Mouse (Mus musculus): Measurements from ENCODE around the gene Acsm3.

DNA sequence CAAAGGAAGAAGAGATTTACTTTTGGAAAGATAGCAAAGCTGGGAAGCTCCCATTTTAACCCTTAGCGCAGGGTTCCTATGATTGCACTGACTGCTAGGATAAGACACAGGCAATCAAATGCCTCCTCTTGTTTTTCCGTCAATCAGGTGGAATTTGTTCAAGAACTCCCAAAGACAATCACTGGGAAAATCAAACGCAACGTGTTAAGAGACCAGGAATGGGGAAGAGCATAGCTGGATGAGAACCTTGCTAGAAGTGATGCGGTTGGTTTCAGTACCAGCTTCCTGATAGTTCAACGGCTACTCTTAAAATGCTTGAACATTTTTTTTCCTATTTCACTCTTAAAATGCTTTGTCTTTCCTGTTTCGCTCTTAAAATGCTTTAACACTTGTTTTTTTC lies 46.6 kb upstream of the Acsm3 start:
- TF ChIP-seq CTCF (IDR thresholded peaks at IDR 0.05; ENCODE audit: low read depth) (no peak), EP300 (IDR thresholded peaks at IDR 0.05; ENCODE audit: low read depth) (no peak)

Data from heart, postnatal 0 days (tissue).